Mouse (Mus musculus): ENCODE measurements at regions not wholly inside any gene's neighbourhood (a gene's known extent, or its start where the extent isn't known, plus 50 kb on each side); places are given as distances from the start of the nearest gene placed in this dataset.

DNA sequence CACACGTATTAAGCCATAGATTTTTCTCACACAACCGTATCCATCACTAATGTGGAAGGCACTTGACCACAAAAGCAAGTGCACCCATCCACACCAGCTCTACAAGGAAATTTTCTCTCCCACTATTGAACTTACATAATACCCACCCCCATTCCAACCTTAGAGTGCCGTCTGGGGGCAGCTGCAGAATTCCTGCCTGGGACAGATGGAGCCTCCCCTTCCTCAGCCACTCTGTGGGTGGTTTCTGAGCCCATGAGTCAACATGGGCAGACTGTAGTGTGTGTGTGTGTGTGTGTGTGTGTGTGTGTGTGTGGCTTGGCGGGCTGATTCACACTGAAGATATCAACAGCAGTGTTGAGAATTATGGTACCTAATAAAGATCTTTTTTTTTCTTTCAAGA is 489.5 kb downstream of the Prss52 start:
- TF ChIP-seq CTCF (IDR thresholded peaks at IDR 0.05; ENCODE audit: control insufficient read depth, insufficient read depth, insufficient replicate concordance, low read depth, low read length): no peak
- no peak for TF ChIP-seq POLR2A (IDR thresholded peaks at IDR 0.05; ENCODE audit: control insufficient read depth, low read depth, low read length)

All from testis, adult 2 months (tissue).